Mouse (Mus musculus) kidney, embryonic 14.5 days (tissue): ENCODE results near the gene Gprin2. TPM values are rescaled to one million over a fixed set of nuclear protein-coding genes. Genes with fewer than 3 reads are reported as not detected.

Experiments used
- ATAC-seq: fragments of 200-750 bp; cut with Nextera tagmentation; 2 replicates; pipeline ENCODE4 v1.8.0; 2017; ENCODE audit warnings: moderate number of reproducible peaks, mild to moderate bottlenecking, moderate TSS enrichment, moderate library complexity; ENCODE audit not compliant: low FRiP score, low TSS enrichment
- H3K27ac ChIP-seq: fragments of 300-500 bp; sonication (generic); 2 replicates; pipeline ENCODE4 v1.5.1; 2014; ENCODE audit warnings: low read depth, mild to moderate bottlenecking, low read length, moderate library complexity, mixed read lengths
- H3K27me3 ChIP-seq: fragments of 300-500 bp; sonication (generic); 2 replicates; pipeline ENCODE4 v1.6.1; 2014; ENCODE audit warnings: mild to moderate bottlenecking, low read length; ENCODE audit not compliant: control insufficient read depth, insufficient read depth
- H3K36me3 ChIP-seq: fragments of 300-500 bp; sonication (generic); 2 replicates; pipeline ENCODE4 v1.6.1; 2014; ENCODE audit warnings: low read length, mixed read lengths; ENCODE audit not compliant: control insufficient read depth, insufficient read depth
- H3K4me1 ChIP-seq: fragments of 300-500 bp; sonication (generic); 2 replicates; pipeline ENCODE4 v1.6.1; 2014; ENCODE audit warnings: low read length, mixed read lengths; ENCODE audit not compliant: control insufficient read depth, insufficient read depth
- H3K4me2 ChIP-seq: fragments of 300-500 bp; sonication (generic); replicated peaks from 2 replicates; pipeline ENCODE4 v1.6.1; 2014; ENCODE audit warnings: low read depth, mild to moderate bottlenecking, low read length
- H3K4me3 ChIP-seq: fragments of 300-500 bp; sonication (generic); 2 replicates; pipeline ENCODE4 v1.5.1; 2014; ENCODE audit warnings: mild to moderate bottlenecking, low read length
- H3K9ac ChIP-seq: fragments of 300-500 bp; sonication (generic); 2 replicates; pipeline ENCODE4 v1.6.1; 2014; ENCODE audit warnings: low read depth, mild to moderate bottlenecking, low read length, moderate library complexity
- H3K9me3 ChIP-seq: fragments of 300-500 bp; sonication (generic); 2 replicates; pipeline ENCODE4 v1.6.1; 2016; ENCODE audit warnings: low read length; ENCODE audit not compliant: control insufficient read depth
- WGBS: fragments of 180-500 bp; shearing (Covaris S2); extraction: QIAGEN DNeasy Blood & Tissue Kit; methylation state at CpG from one replicate; pipeline ENCODE4 v1.1.7; 2014; 5-methylcytosine and 5-hydroxymethylcytosine counted together
- polyA plus RNA-seq: library from polyadenylated mRNA; unstranded; fragments of >200 nt; fragmentation: Nextera tagmentation; extraction: Ambion mirVana; gene quantifications from 2 replicates; pipeline ENCODE4 v1.2.1, GENCODE M21; 2014

Gprin2 gene
- 0.24 and 0.42 TPM in 2 replicates for polyA plus RNA-seq

GRCm38 (mm10) chr14:34201231-34202035 lies at the start of gene Gprin2:
Gene Gprin2, minus strand, starts transcription at chr14:34201653.
- Histone ChIP-seq H3K27me3 (no peaks in the 10 kb centered on the region), H3K36me3 (no peaks in the 10 kb centered on the region), H3K4me2 (peak within 1 kb of the TSS; percentile 87), H3K27ac (no peak within 1 kb of the TSS), H3K9me3 (no peaks in the 10 kb centered on the region), H3K4me3 (peak within 1 kb of the TSS; percentile 60), H3K9ac (peak within 1 kb of the TSS; percentile 60), H3K4me1 (no peaks in the 10 kb centered on the region; the same call in 1 of the 2 replicates)
- 6% methylated on average over 32 of the region's 52 CpGs for WGBS
- ATAC-seq = peak; percentile 70

- Histone ChIP-seq H3K4me2 (no peak overlapping the region), H3K9ac (no peak overlapping the region), H3K36me3 (no peaks in the 10 kb centered on the region), H3K4me3 (no peak overlapping the region), H3K27me3 (no peaks in the 10 kb centered on the region), H3K27ac (no peak overlapping the region), H3K4me1 (no peaks in the 10 kb centered on the region), H3K9me3 (no peaks in the 10 kb centered on the region)
- 78% methylated on average over 6 of the region's 6 CpGs for WGBS
- ATAC-seq = no peak
These were observed 39.2 kb upstream of the Gprin2 start for GRCm38 (mm10) chr14:34240676-34241075.

GRCm38 (mm10) chr14:34240263-34240662 lies 38.8 kb upstream of the Gprin2 start:
- H3K9ac ChIP-seq = no peak overlapping the region
- WGBS = 84% methylated on average over 10 of the region's 10 CpGs
- no peaks in the 10 kb centered on the region for H3K9me3 ChIP-seq
- no peak overlapping the region for H3K27ac ChIP-seq
- ATAC-seq = no peak
- H3K4me1 ChIP-seq = no peaks in the 10 kb centered on the region
- H3K4me2 ChIP-seq = no peak overlapping the region
- no peaks in the 10 kb centered on the region for H3K27me3 ChIP-seq
- H3K4me3 ChIP-seq = no peak overlapping the region
- no peaks in the 10 kb centered on the region for H3K36me3 ChIP-seq

- peak overlapping the region; percentile 10 for H3K4me3 ChIP-seq
- no peaks in the 10 kb centered on the region for H3K4me1 ChIP-seq
- H3K9me3 ChIP-seq = no peaks in the 10 kb centered on the region
- peak overlapping the region; percentile 46 for H3K4me2 ChIP-seq
- H3K27me3 ChIP-seq = no peaks in the 10 kb centered on the region
- ATAC-seq = peak; percentile 99
- no peak overlapping the region for H3K27ac ChIP-seq
- H3K9ac ChIP-seq = no peak overlapping the region
- H3K36me3 ChIP-seq = no peaks in the 10 kb centered on the region
- WGBS = 3% methylated on average over 16 of the region's 16 CpGs
These were observed 33.4 kb upstream of the Gprin2 start for GRCm38 (mm10) chr14:34234630-34235380.

GRCm38 (mm10) chr14:34233846-34234245 lies 32.4 kb upstream of the Gprin2 start:
- WGBS = 63% methylated on average over 4 of the region's 4 CpGs
- Histone ChIP-seq H3K9ac (no peak overlapping the region), H3K27me3 (no peaks in the 10 kb centered on the region), H3K4me1 (no peaks in the 10 kb centered on the region), H3K36me3 (no peaks in the 10 kb centered on the region), H3K27ac (no peak overlapping the region), H3K9me3 (no peaks in the 10 kb centered on the region), H3K4me3 (no peak overlapping the region), H3K4me2 (no peak overlapping the region)
- no peak for ATAC-seq

GRCm38 (mm10) chr14:34232866-34233680 lies 31.6 kb upstream of the Gprin2 start:
- Histone ChIP-seq H3K4me2 (no peak overlapping the region), H3K36me3 (no peaks in the 10 kb centered on the region), H3K4me3 (no peak overlapping the region), H3K9ac (no peak overlapping the region), H3K4me1 (no peaks in the 10 kb centered on the region), H3K27me3 (no peaks in the 10 kb centered on the region), H3K9me3 (no peaks in the 10 kb centered on the region), H3K27ac (no peak overlapping the region)
- 84% methylated on average over 9 of the region's 9 CpGs for WGBS
- ATAC-seq = no peak

GRCm38 (mm10) chr14:34232340-34232739 lies 30.9 kb upstream of the Gprin2 start:
- no peaks in the 10 kb centered on the region for H3K4me1 ChIP-seq
- H3K4me2 ChIP-seq = no peak overlapping the region
- no peaks in the 10 kb centered on the region for H3K36me3 ChIP-seq
- no peaks in the 10 kb centered on the region for H3K27me3 ChIP-seq
- H3K4me3 ChIP-seq = no peak overlapping the region
- 68% methylated on average over 7 of the region's 7 CpGs for WGBS
- H3K9me3 ChIP-seq = no peaks in the 10 kb centered on the region
- no peak overlapping the region for H3K27ac ChIP-seq
- no peak for ATAC-seq
- H3K9ac ChIP-seq = no peak overlapping the region

- WGBS = 77% methylated on average over 10 of the region's 10 CpGs
- Histone ChIP-seq H3K9ac (no peak overlapping the region), H3K4me2 (no peak overlapping the region), H3K27ac (no peak overlapping the region), H3K9me3 (no peaks in the 10 kb centered on the region), H3K4me1 (no peaks in the 10 kb centered on the region), H3K27me3 (no peaks in the 10 kb centered on the region), H3K4me3 (no peak overlapping the region), H3K36me3 (no peaks in the 10 kb centered on the region)
- no peak for ATAC-seq
These were observed 27.5 kb upstream of the Gprin2 start for GRCm38 (mm10) chr14:34228830-34229506.
